Mouse (Mus musculus): Measurements from ENCODE around the gene Gnat2.
A peak's percentile ranks its signal among the peaks of the same experiment; 100 is the strongest.

Gnat2 gene

GRCm38 (mm10) chr3:108083904-108084407 is 8.6 kb upstream of the Gnat2 start:
- ATAC-seq (ENCODE audit: insufficient number of reproducible peaks, low FRiP score, low TSS enrichment): no peak

- peak; percentile 21 for ATAC-seq (ENCODE audit: insufficient number of reproducible peaks, low FRiP score, low TSS enrichment)
Observed at GRCm38 (mm10) chr3:108084767-108085270, 7.8 kb upstream of the Gnat2 start.

GRCm38 (mm10) chr3:108085281-108085720 is 7.3 kb upstream of the Gnat2 start:
- peak; percentile 88 for ATAC-seq (ENCODE audit: insufficient number of reproducible peaks, low FRiP score, low TSS enrichment)

GRCm38 (mm10) chr3:108085721-108086469 is 6.7 kb upstream of the Gnat2 start:
- peak; percentile 53 for ATAC-seq (ENCODE audit: insufficient number of reproducible peaks, low FRiP score, low TSS enrichment)

- ATAC-seq (ENCODE audit: insufficient number of reproducible peaks, low FRiP score, low TSS enrichment): no peak
Observed at GRCm38 (mm10) chr3:108086470-108086979, 6.1 kb upstream of the Gnat2 start, which contains the start of gene Ampd2. Ampd2 (minus strand) TSS chr3:108086651.

GRCm38 (mm10) chr3:108087329-108087728 is 5.3 kb upstream of the Gnat2 start:
- ATAC-seq (ENCODE audit: insufficient number of reproducible peaks, low FRiP score, low TSS enrichment): no peak

GRCm38 (mm10) chr3:108088842-108089380 is 3.7 kb upstream of the Gnat2 start:
- ATAC-seq (ENCODE audit: insufficient number of reproducible peaks, low FRiP score, low TSS enrichment): no peak

- no peak for ATAC-seq (ENCODE audit: insufficient number of reproducible peaks, low FRiP score, low TSS enrichment)
Observed at GRCm38 (mm10) chr3:108089916-108090315, 2.7 kb upstream of the Gnat2 start.

- ATAC-seq (ENCODE audit: insufficient number of reproducible peaks, low FRiP score, low TSS enrichment): no peak
Observed at GRCm38 (mm10) chr3:108090561-108090960, 2.0 kb upstream of the Gnat2 start.

- no peak for ATAC-seq (ENCODE audit: insufficient number of reproducible peaks, low FRiP score, low TSS enrichment)
Observed at GRCm38 (mm10) chr3:108092030-108092429, 559 bp upstream of the Gnat2 start.

GRCm38 (mm10) chr3:108093306-108093705 is 717 bp downstream of the Gnat2 start:
- ATAC-seq (ENCODE audit: insufficient number of reproducible peaks, low FRiP score, low TSS enrichment): no peak

GRCm38 (mm10) chr3:108094146-108094545 is 1.6 kb downstream of the Gnat2 start:
- no peak for ATAC-seq (ENCODE audit: insufficient number of reproducible peaks, low FRiP score, low TSS enrichment)

GRCm38 (mm10) chr3:108094976-108095760 is 2.6 kb downstream of the Gnat2 start:
- ATAC-seq (ENCODE audit: insufficient number of reproducible peaks, low FRiP score, low TSS enrichment): no peak

- ATAC-seq (ENCODE audit: insufficient number of reproducible peaks, low FRiP score, low TSS enrichment): no peak
Observed at GRCm38 (mm10) chr3:108096226-108096625, 3.6 kb downstream of the Gnat2 start.

GRCm38 (mm10) chr3:108096726-108097125 is 4.1 kb downstream of the Gnat2 start:
- ATAC-seq (ENCODE audit: insufficient number of reproducible peaks, low FRiP score, low TSS enrichment): no peak

GRCm38 (mm10) chr3:108097656-108098055 is 5.1 kb downstream of the Gnat2 start:
- no peak for ATAC-seq (ENCODE audit: insufficient number of reproducible peaks, low FRiP score, low TSS enrichment)

- no peak for ATAC-seq (ENCODE audit: insufficient number of reproducible peaks, low FRiP score, low TSS enrichment)
Observed at GRCm38 (mm10) chr3:108098316-108098715, 5.7 kb downstream of the Gnat2 start.

- no peak for ATAC-seq (ENCODE audit: insufficient number of reproducible peaks, low FRiP score, low TSS enrichment)
Observed at GRCm38 (mm10) chr3:108101594-108101993, 9.0 kb downstream of the Gnat2 start.

- no peak for ATAC-seq (ENCODE audit: insufficient number of reproducible peaks, low FRiP score, low TSS enrichment)
Observed at GRCm38 (mm10) chr3:108102075-108102474, 9.5 kb downstream of the Gnat2 start.

GRCm38 (mm10) chr3:108105281-108105680 is 12.7 kb downstream of the Gnat2 start:
- no peak for ATAC-seq (ENCODE audit: insufficient number of reproducible peaks, low FRiP score, low TSS enrichment)

GRCm38 (mm10) chr3:108111320-108111719 is 18.7 kb downstream of the Gnat2 start:
- ATAC-seq (ENCODE audit: insufficient number of reproducible peaks, low FRiP score, low TSS enrichment): no peak
